Mouse (Mus musculus): ENCODE data around the gene Gm17019.
"Not testable (repeated sequence)": the region's sequence is repeated elsewhere in the genome, so short reads cannot be mapped to it uniquely, and the experiment has no call there.

DNA sequence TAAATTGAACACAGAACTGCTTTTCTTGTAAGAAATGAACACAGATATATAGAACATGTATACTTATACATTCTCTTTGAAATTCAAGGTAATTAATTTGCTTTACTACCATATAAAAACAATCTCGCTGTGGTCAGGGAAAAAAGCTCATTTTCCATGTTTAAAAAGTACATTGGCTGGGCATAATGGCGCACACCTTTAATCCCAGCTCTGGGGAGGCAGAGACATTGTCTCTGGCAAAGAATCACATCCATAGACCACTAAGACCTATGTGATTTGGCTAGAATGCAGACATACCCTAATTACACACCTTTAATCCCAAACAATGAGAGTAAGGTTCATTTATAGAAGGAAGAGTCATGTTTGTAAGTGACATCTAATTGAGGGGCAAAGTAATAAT, 12.7 kb downstream of the Gm17019 start:
- TF ChIP-seq CTCF (IDR thresholded peaks at IDR 0.05; ENCODE audit: insufficient read depth, low read length); POLR2A (IDR thresholded peaks at IDR 0.05; ENCODE audit: borderline replicate concordance, extremely low read depth, low read depth, low read length): not testable (repeated sequence)
